In the genomic region with DNA sequence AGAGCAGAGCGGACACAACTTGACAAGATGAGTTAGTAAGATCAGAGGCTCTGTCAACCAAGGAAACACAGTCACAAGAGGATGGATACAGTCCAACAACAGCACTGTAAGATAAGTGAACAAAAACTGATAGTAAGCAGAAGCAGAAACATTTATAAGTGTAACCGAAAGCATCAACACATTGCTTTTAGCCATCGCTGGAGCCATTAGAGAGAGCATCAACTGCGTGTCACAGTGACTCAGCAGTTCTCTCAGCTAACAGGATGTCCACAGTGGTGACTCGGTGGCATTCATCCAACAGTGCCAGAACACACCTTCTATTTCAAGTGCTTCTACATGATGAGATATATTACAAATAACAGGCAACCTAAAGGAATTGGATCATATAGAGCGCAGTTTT, we compare ENCODE assay signal across 25 mouse cellular contexts. TPM values are rescaled to one million over a fixed set of nuclear protein-coding genes. Genes with fewer than 3 reads are reported as not detected.
DNase-seq lines count a peak whose midpoint lies in the region; ATAC-seq lines count a peak whose summit lies in the region.
"Had no signal": no experiment of that assay in that cellular context is flagged by ENCODE, and none has a peak within 500 bp of the region (broad histone marks: within the 10 kb centered on the region; RNA-seq: fewer than 3 reads in every experiment).

No protein-coding gene starts in this region.

- intact Hi-C loops in heart, postnatal 25 days (cut with DNase I) = no loop called here

- ATAC-seq in frontal cortex, adult (ENCODE audit: low TSS enrichment) = no peak
- ATAC-seq: forebrain, embryonic 14.5 days; hindbrain, postnatal 0 days; intestine, postnatal 0 days had no signal

- no peaks in the 10 kb centered on the region for H3K27me3 ChIP-seq in megakaryocyte, embryonic 14.5 days (replicated peaks)
- H3K27me3 ChIP-seq: embryonic facial prominence, embryonic 12.5 days; heart, embryonic 15.5 days; limb, embryonic 13.5 days; liver, embryonic 13.5 days; lung, embryonic 15.5 days had no signal

- peak; percentile 33 for DNase-seq in heart, adult 11 months
- no peak for DNase-seq in heart, postnatal 25 days (ENCODE audit: low spot score)
- DNase-seq in MN1 (ENCODE audit: low spot score) = peak; percentile 73
- peak; percentile 70 for DNase-seq in cerebellum, adult 9-10 months
- no peak for DNase-seq in T-cell, adult 2 months (ENCODE audit: low spot score)
- no peak for DNase-seq in lung, postnatal 36 days
- DNase-seq: adrenal gland, postnatal 36 days; gastrocnemius, postnatal 25 days; layer of hippocampus, postnatal 36 days; liver, embryonic 13.5 days; thymus, postnatal 36 days had no signal

- H3K36me3 ChIP-seq in megakaryocyte, embryonic 14.5 days (replicated peaks; ENCODE audit: low read length) = no peaks in the 10 kb centered on the region
- H3K36me3 ChIP-seq: embryonic facial prominence, embryonic 12.5 days; heart, embryonic 15.5 days; limb, embryonic 13.5 days; liver, embryonic 13.5 days; lung, embryonic 15.5 days had no signal

- peaks cover 4% of the 10 kb centered on the region; the same call in 1 of the 2 replicates for H3K4me1 ChIP-seq in megakaryocyte, embryonic 14.5 days
- H3K4me1 ChIP-seq: heart, embryonic 15.5 days; liver, embryonic 13.5 days; lung, embryonic 15.5 days had no signal

- H3K9me3 ChIP-seq in megakaryocyte, embryonic 14.5 days = no peaks in the 10 kb centered on the region
- H3K9me3 ChIP-seq: embryonic facial prominence, embryonic 12.5 days; heart, embryonic 15.5 days; limb, embryonic 13.5 days; liver, embryonic 13.5 days; lung, embryonic 15.5 days had no signal

- peak overlapping the region; percentile 56 for H3K4me3 ChIP-seq in megakaryocyte, embryonic 14.5 days (replicated peaks)
- H3K4me3 ChIP-seq: embryonic facial prominence, embryonic 12.5 days; heart, embryonic 15.5 days; limb, embryonic 13.5 days; liver, embryonic 13.5 days; lung, embryonic 15.5 days had no signal

RNA-seq across cellular contexts. Expression of gene Kcnj6, which starts 41.1 kb away (rescaled TPM):
- total RNA-seq in heart, postnatal 25 days (2021) = not detected
- polyA plus RNA-seq in megakaryocyte, embryonic 14.5 days (2012; ENCODE audit: insufficient read depth, low replicate concordance) = 1.2 TPM in 1 of 2 replicates, not detected in the other
- total RNA-seq: gastrocnemius, postnatal 25 days; heart, adult 8-10 months; hematopoietic stem cell, adult 5-6 weeks had no signal
- polyA plus RNA-seq: C2C12; intestine, postnatal 0 days; kidney, postnatal 0 days; limb, embryonic 13.5 days; liver, embryonic 13.5 days; lung, embryonic 15.5 days; small intestine, adult 2 months had no signal

Comparison
In these comparisons a context has a peak if more than half of its experiments do, and no peak if none do; other contexts are left out.
1. DNase-seq: peak in heart, adult 11 months (single experiment), MN1 (single experiment) and cerebellum, adult 9-10 months (single experiment); none in heart, postnatal 25 days (single experiment), T-cell, adult 2 months (single experiment) and lung, postnatal 36 days (single experiment).